Mouse (Mus musculus): ENCODE data around the gene Gm11027.

DNA sequence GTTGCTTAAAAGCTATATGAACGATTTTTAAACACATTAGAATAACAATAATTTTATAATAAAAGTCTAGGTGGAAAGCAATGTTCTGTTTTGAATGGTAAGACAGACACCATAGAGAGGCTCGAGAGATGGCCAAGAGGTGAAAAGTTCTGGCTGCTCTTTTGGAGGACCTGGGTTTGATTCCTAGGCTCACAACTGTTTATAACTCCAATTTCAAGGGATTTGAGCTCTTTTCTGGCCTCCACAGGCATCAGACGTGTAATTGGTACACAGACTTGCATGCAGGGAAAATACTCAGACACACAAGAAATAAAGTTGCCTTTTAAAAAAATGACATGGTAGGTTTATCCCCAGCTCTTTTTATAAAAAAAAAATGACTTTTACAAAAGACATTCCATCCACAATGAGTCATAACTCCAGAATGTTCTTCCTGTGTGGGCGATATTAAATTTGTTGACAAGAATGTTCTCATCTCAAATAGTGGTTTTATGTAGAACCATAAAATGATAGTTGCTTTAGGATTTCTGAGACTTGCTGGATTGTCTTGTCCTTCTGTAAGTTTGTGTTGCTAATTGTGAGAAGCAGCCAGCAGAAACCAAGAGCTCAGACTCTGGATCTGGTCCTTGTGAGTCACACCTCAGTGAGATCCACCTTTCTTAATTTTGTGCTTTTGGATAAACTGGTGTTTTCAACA, 18.6 kb downstream of the Gm11027 start:
- TF ChIP-seq CTCF (IDR thresholded peaks at IDR 0.05; ENCODE audit: control insufficient read depth, insufficient read depth, low read length) (no peak), POLR2A (IDR thresholded peaks at IDR 0.05; ENCODE audit: borderline replicate concordance, control insufficient read depth, low read depth, low read length) (no peak)

Data from bone marrow, adult 2 months (tissue).